Mouse (Mus musculus) midbrain, embryonic 16.5 days (tissue): ENCODE measurements at regions not wholly inside any gene's neighbourhood (a gene's known extent, or its start where the extent isn't known, plus 50 kb on each side); places are given as distances from the start of the nearest gene placed in this dataset.

Experiments
- ATAC-seq: fragments of 200-750 bp; cut with Nextera tagmentation; 2 replicates; pipeline ENCODE4 v1.8.0; 2017; ENCODE audit warnings: moderate TSS enrichment
- H3K27ac ChIP-seq: fragments of 300-500 bp; sonication (generic); 2 replicates; pipeline ENCODE4 v1.5.1; 2014; ENCODE audit warnings: mild to moderate bottlenecking, low read length, mixed read lengths
- H3K27me3 ChIP-seq: fragments of 300-500 bp; sonication (generic); 2 replicates; pipeline ENCODE4 v1.6.1; 2014; ENCODE audit warnings: low read depth, low read length, mixed read lengths; ENCODE audit not compliant: control insufficient read depth, insufficient read depth
- H3K36me3 ChIP-seq: fragments of 300-500 bp; sonication (generic); 2 replicates; pipeline ENCODE4 v1.6.1; 2014; ENCODE audit warnings: mild to moderate bottlenecking, low read length, moderate library complexity, mixed read lengths; ENCODE audit not compliant: control insufficient read depth, insufficient read depth
- H3K4me1 ChIP-seq: fragments of 300-500 bp; sonication (generic); 2 replicates; pipeline ENCODE4 v1.6.1; 2014; ENCODE audit warnings: mild to moderate bottlenecking, low read length, mixed read lengths; ENCODE audit not compliant: control insufficient read depth, insufficient read depth
- H3K4me2 ChIP-seq: fragments of 300-500 bp; sonication (generic); 2 replicates; pipeline ENCODE4 v1.6.1; 2014; ENCODE audit warnings: mild to moderate bottlenecking, low read length, mixed read lengths
- H3K4me3 ChIP-seq: fragments of 300-500 bp; sonication (generic); 2 replicates; pipeline ENCODE4 v1.5.1; 2014; ENCODE audit warnings: low read depth, mild to moderate bottlenecking, low read length, moderate library complexity, mixed read lengths
- H3K9ac ChIP-seq: fragments of 300-500 bp; sonication (generic); 2 replicates; pipeline ENCODE4 v1.6.1; 2014; ENCODE audit warnings: low read depth, low read length, mixed read lengths
- H3K9me3 ChIP-seq: fragments of 300-500 bp; sonication (generic); replicated peaks from 2 replicates; pipeline ENCODE4 v1.6.1; 2014; ENCODE audit warnings: mild to moderate bottlenecking, low read length, mixed read lengths; ENCODE audit not compliant: control insufficient read depth, poor library complexity, severe bottlenecking
- WGBS: fragments of 180-500 bp; shearing (Covaris S2); extraction: QIAGEN DNeasy Blood & Tissue Kit; methylation state at CpG from one replicate; pipeline ENCODE4 v1.1.7; 2014; 5-methylcytosine and 5-hydroxymethylcytosine counted together

GRCm38 (mm10) chr4:33696969-33697368 lies 227.4 kb upstream of the Cnr1 start:
- WGBS: 80% methylated on average over 8 of the region's 8 CpGs
- ATAC-seq: no peak

GRCm38 (mm10) chr4:33702028-33702666 lies 222.2 kb upstream of the Cnr1 start:
- H3K27ac ChIP-seq: 0 out of 2 replicates have a peak overlapping the region, but pooled peaks have one; percentile 4
- 86% methylated on average over 7 of the region's 7 CpGs for WGBS
- no peaks in the 10 kb centered on the region for H3K27me3 ChIP-seq
- H3K36me3 ChIP-seq: no peaks in the 10 kb centered on the region
- no peak overlapping the region for H3K4me3 ChIP-seq
- H3K4me2 ChIP-seq: no peak overlapping the region
- no peak for ATAC-seq
- no peak overlapping the region for H3K9ac ChIP-seq
- 0 out of 2 replicates have a peak, but pooled peaks cover 4% of the 10 kb centered on the region for H3K9me3 ChIP-seq
- no peaks in the 10 kb centered on the region for H3K4me1 ChIP-seq

More at GRCm38 (mm10) chr4:33696969-33697368, 227.4 kb upstream of the Cnr1 start:
- Histone ChIP-seq H3K9ac (no peak overlapping the region), H3K36me3 (no peaks in the 10 kb centered on the region), H3K4me1 (no peaks in the 10 kb centered on the region), H3K4me2 (no peak overlapping the region), H3K27ac (no peak overlapping the region), H3K9me3 (0 out of 2 replicates have a peak, but pooled peaks cover 3% of the 10 kb centered on the region), H3K4me3 (no peak overlapping the region), H3K27me3 (no peaks in the 10 kb centered on the region)

- Histone ChIP-seq H3K27ac (no peak overlapping the region), H3K36me3 (no peaks in the 10 kb centered on the region), H3K27me3 (no peaks in the 10 kb centered on the region), H3K9ac (no peak overlapping the region), H3K4me1 (no peaks in the 10 kb centered on the region), H3K9me3 (0 out of 2 replicates have a peak, but pooled peaks cover 4% of the 10 kb centered on the region), H3K4me2 (no peak overlapping the region), H3K4me3 (no peak overlapping the region)
- ATAC-seq: no peak
- 93% methylated on average over 6 of the region's 6 CpGs for WGBS
Measured at GRCm38 (mm10) chr4:33705722-33706121, 218.7 kb upstream of the Cnr1 start.

- no peak overlapping the region for H3K9ac ChIP-seq
- H3K4me2 ChIP-seq: no peak overlapping the region
Measured at GRCm38 (mm10) chr4:33706785-33707184, 217.6 kb upstream of the Cnr1 start.

GRCm38 (mm10) chr4:33716475-33717117 lies 207.8 kb upstream of the Cnr1 start:
- peak; percentile 72 for ATAC-seq

More at GRCm38 (mm10) chr4:33706785-33707184, 217.6 kb upstream of the Cnr1 start:
- no peaks in the 10 kb centered on the region for H3K27me3 ChIP-seq
- ATAC-seq: no peak
- H3K27ac ChIP-seq: no peak overlapping the region
- 49% methylated on average over 10 of the region's 10 CpGs for WGBS
- H3K4me3 ChIP-seq: no peak overlapping the region
- no peaks in the 10 kb centered on the region for H3K36me3 ChIP-seq
- no peaks in the 10 kb centered on the region for H3K4me1 ChIP-seq
- 0 out of 2 replicates have a peak, but pooled peaks cover 4% of the 10 kb centered on the region for H3K9me3 ChIP-seq

GRCm38 (mm10) chr4:33720972-33721371 lies 203.4 kb upstream of the Cnr1 start:
- Histone ChIP-seq H3K4me3 (no peak overlapping the region), H3K36me3 (no peaks in the 10 kb centered on the region), H3K27ac (no peak overlapping the region), H3K9me3 (peaks cover 2% of the 10 kb centered on the region; the same call in 1 of the 2 replicates), H3K4me2 (no peak overlapping the region), H3K4me1 (peaks cover 5% of the 10 kb centered on the region; the same call in 1 of the 2 replicates), H3K9ac (no peak overlapping the region), H3K27me3 (no peaks in the 10 kb centered on the region)
- 91% methylated on average over 10 of the region's 10 CpGs for WGBS
- no peak for ATAC-seq

More at GRCm38 (mm10) chr4:33716475-33717117, 207.8 kb upstream of the Cnr1 start:
- Histone ChIP-seq H3K9ac (no peak overlapping the region; the same call in 1 of the 2 replicates), H3K27ac (no peak overlapping the region), H3K9me3 (no peaks in the 10 kb centered on the region), H3K4me2 (peak overlapping the region; percentile 23), H3K27me3 (no peaks in the 10 kb centered on the region), H3K4me3 (no peak overlapping the region), H3K4me1 (peaks cover 5% of the 10 kb centered on the region; the same call in 1 of the 2 replicates), H3K36me3 (no peaks in the 10 kb centered on the region)
- 10% methylated on average over 20 of the region's 20 CpGs for WGBS

GRCm38 (mm10) chr4:33721971-33722370 lies 202.4 kb upstream of the Cnr1 start:
- H3K27me3 ChIP-seq: no peaks in the 10 kb centered on the region
- H3K36me3 ChIP-seq: no peaks in the 10 kb centered on the region
- no peak overlapping the region for H3K27ac ChIP-seq
- no peak overlapping the region for H3K4me3 ChIP-seq
- ATAC-seq: no peak
- WGBS: 93% methylated on average over 4 of the region's 4 CpGs
- no peak overlapping the region for H3K4me2 ChIP-seq
- no peaks in the 10 kb centered on the region for H3K4me1 ChIP-seq
- H3K9ac ChIP-seq: no peak overlapping the region
- peaks cover 2% of the 10 kb centered on the region; the same call in 1 of the 2 replicates for H3K9me3 ChIP-seq

- Histone ChIP-seq H3K36me3 (no peaks in the 10 kb centered on the region), H3K4me1 (peaks cover 14% of the 10 kb centered on the region), H3K4me2 (no peak overlapping the region), H3K27me3 (no peaks in the 10 kb centered on the region), H3K9me3 (no peaks in the 10 kb centered on the region), H3K4me3 (no peak overlapping the region), H3K9ac (no peak overlapping the region), H3K27ac (no peak overlapping the region)
- WGBS: 78% methylated on average over 4 of the region's 4 CpGs
- ATAC-seq: no peak
Measured at GRCm38 (mm10) chr4:33731837-33732236, 192.6 kb upstream of the Cnr1 start.

GRCm38 (mm10) chr4:33734923-33735322 lies 189.5 kb upstream of the Cnr1 start:
- Histone ChIP-seq H3K36me3 (no peaks in the 10 kb centered on the region), H3K4me1 (peaks cover 14% of the 10 kb centered on the region), H3K27me3 (no peaks in the 10 kb centered on the region), H3K9ac (no peak overlapping the region), H3K27ac (peak overlapping the region; percentile 20; the same call in 1 of the 2 replicates), H3K9me3 (no peaks in the 10 kb centered on the region), H3K4me3 (no peak overlapping the region), H3K4me2 (peak overlapping the region; percentile 21)
- WGBS: 28% methylated on average over 8 of the region's 8 CpGs
- peak; percentile 85 for ATAC-seq
